Mouse (Mus musculus): ENCODE measurements around the gene Rnft1. TPM values are rescaled to one million over a fixed set of nuclear protein-coding genes. Genes with fewer than 3 reads are reported as not detected.

The Rnft1 gene
- polyA plus RNA-seq, 1 experiment from 2014 or later = 19.0 TPM

DNA sequence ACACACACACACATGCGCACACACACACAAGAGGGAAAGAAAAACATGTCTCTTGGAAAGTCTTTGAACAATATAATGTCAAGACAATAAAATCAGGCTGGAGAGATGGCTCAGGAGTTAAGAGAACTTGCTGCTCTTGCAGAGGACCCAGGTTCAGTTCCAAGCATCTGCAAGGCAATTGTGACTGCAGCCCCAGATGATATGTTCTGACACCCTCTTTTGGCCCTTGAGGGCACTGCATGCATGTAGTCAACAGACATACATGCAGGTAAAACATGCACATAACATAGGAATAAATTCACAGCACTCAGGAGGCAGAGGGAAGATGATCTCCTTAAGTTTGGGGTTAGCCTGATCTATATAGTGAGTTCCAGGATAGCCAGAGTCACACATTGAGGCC, 63.0 kb downstream of the Rnft1 start:
- no peaks in the 10 kb centered on the region for H3K9me3 ChIP-seq
- no peaks in the 10 kb centered on the region for H3K27me3 ChIP-seq
- ATAC-seq = no peak
- WGBS = 92% methylated on average over 1 of the region's 1 CpGs
- no peak overlapping the region for H3K4me2 ChIP-seq (replicated peaks)
- no peak overlapping the region for H3K4me3 ChIP-seq (replicated peaks)
- H3K9ac ChIP-seq (replicated peaks) = no peak overlapping the region
- peaks cover 6% of the 10 kb centered on the region; the same call in 1 of the 2 replicates for H3K36me3 ChIP-seq
- peaks cover 22% of the 10 kb centered on the region for H3K4me1 ChIP-seq (replicated peaks)
- no peak overlapping the region for H3K27ac ChIP-seq

Other genes with a start within 250 kb of the Rnft1 start
- gene Ints2, start 227.1 kb upstream of the Rnft1 start, polyA plus RNA-seq (2015; fragmentation: Nextera tagmentation; extraction: Ambion mirVana) = 37.1 and 37.3 TPM in 2 replicates
- gene Med13, start 127.1 kb upstream of the Rnft1 start, polyA plus RNA-seq (2015; fragmentation: Nextera tagmentation; extraction: Ambion mirVana) = 10.0 and 11.3 TPM in 2 replicates
- 56.9 and 63.2 TPM in 2 replicates for gene Rps6kb1, start 60.1 kb downstream of the Rnft1 start, polyA plus RNA-seq (2015; fragmentation: Nextera tagmentation; extraction: Ambion mirVana)
- gene Tubd1, start 60.3 kb downstream of the Rnft1 start, polyA plus RNA-seq (2015; fragmentation: Nextera tagmentation; extraction: Ambion mirVana) = 6.2 and 7.9 TPM in 2 replicates
- gene Vmp1, start 199.2 kb downstream of the Rnft1 start, polyA plus RNA-seq (2015; fragmentation: Nextera tagmentation; extraction: Ambion mirVana) = 93.5 and 102 TPM in 2 replicates
- 37.4 and 38.5 TPM in 2 replicates for gene Ptrh2, start 199.3 kb downstream of the Rnft1 start, polyA plus RNA-seq (2015; fragmentation: Nextera tagmentation; extraction: Ambion mirVana)